Mouse (Mus musculus) right cerebral cortex, postnatal 4 days (tissue): ENCODE results near the gene Sytl1.

Source experiments
- DNase-seq: peaks from one replicate; pipeline ENCODE4 v3.0.0-alpha.2; 2022

Gene Sytl1

DNA sequence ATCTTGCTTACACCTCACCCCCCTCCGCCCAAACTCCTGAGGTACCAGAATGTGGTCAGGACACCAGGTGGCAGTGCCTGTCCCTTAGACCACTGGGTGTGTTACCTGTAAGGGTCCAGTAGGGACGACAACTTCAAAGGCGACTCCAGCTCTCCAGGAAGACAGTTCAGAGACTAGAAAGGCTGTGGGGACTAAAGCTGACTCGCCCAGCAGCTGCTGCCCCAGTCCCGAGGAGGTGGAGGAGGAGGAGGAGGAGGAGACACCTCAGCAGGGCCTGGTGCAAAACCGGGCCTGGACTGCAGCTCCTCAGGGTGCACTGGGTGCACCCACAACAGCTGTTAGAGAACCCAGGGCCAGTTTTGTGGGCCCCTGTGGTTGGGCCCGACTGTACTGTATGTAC lies at the start of gene Sytl1:
TSS of gene Sytl1 (minus strand) at position 232 of the 400 bp plus-strand sequence.
- no peak for DNase-seq

DNA sequence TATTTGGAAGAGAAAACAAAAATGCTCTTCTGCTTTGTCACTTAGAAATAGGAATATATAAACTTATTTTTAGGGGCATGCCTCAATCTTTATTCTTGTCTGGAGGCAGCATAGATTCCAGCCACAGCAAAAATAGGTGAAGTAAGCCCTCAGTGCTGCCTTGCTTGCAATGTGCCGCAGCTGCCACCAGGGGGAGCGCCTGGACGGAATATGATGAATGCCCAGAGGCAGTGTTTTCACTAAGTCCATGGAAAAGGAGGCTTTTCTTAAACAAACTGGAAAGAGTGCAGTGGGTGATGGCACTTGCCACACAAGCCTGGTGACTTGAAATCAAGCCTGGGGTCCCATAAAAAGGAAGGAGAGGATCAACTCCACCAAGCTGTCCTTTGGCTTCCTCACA lies 47.0 kb upstream of the Sytl1 start:
- DNase-seq = peak; percentile 96

DNA sequence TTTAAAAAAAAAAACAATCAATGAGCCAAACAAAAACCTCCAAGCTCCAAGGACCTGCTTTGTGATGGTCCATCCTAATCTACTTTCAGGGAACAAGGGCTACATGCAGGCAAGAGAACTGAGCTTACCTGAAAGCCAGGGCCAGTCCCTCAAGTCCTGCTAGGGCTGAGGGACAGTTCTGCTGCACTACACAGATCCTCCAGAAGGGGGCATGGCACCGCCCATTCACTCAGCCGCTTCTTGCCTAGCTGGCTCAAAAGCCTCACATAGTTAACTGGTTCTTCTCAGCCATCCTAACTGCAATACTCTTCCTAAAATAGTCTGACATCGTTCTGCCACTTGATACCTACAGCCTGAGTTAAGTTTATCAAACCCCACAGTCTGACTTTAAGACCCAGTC lies 44.4 kb upstream of the Sytl1 start:
- DNase-seq = peak; percentile 53

DNA sequence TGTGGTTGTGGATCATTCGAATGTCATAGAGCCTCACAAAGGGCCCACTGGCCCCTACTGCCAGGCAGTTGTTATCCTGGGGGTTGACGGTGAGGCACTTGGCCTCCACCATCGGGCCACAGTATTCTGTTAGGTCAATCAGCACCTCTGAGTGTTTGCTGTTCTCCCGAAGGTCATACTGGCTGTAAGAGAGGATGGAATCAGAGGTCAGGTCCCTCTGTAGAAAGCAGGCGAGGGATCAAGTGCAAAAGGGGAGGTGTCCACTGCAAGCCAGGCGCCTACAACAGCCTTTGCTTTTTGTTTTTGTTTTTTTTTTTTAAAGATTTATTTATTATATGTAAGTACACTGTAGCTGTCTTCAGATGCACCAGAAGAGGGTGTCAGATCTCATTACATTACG lies 42.9 kb upstream of the Sytl1 start:
- DNase-seq = no peak

DNA sequence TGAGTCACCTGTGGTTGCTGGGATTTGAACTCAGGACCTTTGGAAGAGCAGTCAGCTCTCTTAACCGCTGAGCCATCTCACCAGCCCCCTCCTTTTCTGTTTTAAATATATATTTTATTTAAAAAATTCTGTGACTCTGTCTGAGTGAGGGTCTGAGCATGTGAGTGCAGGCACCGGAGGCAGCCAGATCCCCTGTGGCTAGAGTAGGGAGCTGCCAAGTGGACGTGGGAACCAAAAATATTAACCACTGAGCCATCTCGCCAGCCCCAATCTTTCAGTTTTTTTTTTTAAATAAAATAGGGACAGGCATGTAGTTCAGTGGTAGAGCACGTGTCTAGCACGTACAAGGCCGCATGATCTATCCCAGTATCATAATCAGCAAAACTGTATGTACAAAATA lies 41.9 kb upstream of the Sytl1 start:
- DNase-seq = no peak

DNA sequence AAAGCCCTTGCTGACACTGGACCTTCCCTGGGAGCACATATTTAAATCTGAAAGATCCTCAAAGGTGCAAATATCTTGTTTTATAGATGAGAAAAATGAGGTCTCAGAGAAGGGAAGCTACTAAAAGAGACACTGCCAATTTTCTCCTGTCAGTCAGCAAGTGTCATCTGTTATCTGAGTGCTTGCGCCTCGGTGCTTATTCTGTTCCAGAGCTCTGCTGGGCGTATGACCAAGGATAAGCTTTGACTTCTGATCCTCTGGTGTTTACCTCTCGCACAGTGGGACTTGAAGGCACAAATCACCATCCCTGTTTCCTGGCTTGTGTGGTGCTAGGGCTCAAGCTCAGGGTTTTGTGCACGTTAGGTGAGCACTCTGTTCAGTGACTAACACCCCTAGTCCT lies 39.8 kb upstream of the Sytl1 start:
- no peak for DNase-seq

DNA sequence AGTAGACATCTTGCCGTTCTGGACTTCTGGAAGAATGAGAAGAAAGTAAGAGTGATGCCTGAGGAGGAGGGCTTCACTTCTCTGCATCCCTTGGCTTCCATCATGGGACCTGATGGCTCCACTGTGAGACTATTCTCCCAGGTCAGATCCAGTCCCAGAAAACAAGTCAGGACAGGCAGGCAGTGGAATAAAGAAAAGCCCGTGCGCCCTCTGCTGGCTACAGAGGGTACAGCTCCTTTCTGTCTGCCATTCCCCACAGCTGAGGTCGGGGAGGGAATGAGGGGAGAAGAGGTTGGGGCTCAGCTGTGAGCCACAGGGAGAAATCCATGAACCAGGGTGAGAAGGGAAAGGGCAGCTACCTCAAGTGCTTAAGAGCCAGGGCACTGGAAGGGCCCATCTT lies 38.9 kb upstream of the Sytl1 start:
- peak; percentile 88 for DNase-seq

DNA sequence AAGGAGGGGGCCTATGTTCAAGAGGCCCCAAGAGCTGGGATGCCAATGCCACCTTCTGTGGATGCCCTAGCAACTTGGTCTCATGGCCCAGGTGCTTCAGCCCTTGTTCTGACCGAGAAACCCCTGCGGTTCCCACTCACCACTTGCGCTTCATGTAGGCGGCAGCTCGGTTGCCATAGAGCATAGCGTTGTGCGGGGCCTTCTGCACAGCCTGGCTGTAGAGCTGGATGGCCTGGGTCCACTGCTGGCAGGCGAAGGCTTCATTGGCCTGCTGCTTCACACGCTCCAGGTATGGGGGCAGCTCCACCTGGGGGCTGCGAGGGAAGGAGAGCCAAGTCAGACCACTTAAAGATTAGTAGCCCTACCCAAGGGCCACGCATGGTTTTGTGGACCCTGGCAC lies 37.5 kb upstream of the Sytl1 start:
- DNase-seq = no peak

DNA sequence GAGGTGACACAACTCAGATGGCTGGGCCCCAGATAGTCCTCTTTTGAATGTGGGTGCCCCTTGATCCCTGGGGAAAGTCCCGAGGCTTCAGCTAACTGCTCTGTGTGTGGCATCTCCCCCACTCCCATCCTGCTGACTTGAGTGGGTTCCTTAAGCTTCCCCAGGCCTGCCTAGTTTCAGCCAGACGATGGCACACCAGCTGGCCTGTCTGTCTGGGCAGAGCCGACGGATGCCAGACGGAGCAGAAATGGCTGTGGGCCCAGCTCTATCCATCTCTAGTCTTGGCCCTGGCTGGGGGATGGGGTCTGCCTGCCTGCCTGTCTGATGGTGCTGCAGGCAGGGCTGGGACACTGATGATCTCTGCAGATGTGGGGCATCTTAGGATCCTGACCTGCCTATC lies 36.8 kb upstream of the Sytl1 start:
- DNase-seq = peak; percentile 68

DNA sequence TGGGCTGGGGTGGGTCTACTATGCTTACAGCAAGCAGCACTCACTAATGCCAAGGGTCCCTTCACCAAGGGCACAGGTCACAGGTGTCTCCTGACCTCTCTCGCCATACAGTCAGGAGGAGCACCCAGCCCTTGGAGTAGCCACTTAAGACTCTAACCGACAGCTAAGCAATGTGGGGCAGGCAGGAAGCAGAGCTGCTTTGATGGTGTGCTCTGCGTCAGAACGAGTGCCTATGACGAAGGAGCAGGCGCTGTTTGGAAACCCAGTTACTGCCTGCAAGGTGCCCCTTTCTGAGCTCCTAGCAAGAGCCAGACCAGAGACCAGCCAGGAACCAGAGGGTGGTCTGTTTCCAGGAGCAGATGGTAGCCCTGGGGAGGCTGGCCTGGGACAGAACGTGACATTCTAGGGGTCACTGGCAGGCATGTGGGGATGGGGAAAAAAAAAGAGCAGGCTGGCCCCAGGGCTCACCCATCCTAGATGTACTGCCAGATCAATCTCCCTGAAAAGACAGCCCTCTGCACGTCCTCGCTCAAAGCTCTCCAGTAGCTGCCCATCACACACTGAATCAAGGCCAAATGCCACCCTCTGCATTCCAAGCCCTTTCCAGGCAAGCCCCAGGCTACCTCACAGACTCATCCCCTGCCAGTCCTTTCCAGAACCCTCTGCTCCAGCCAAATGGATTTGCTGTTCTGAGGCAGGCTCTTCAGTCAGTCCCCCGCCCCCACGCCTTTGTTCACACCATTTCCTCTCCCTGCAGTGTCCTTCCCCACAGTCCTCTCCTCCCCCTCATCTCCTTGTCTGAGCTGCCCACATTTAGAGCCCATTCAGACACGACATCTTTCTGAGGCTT lies 35.8 kb upstream of the Sytl1 start:
- peak; percentile 60 for DNase-seq

DNA sequence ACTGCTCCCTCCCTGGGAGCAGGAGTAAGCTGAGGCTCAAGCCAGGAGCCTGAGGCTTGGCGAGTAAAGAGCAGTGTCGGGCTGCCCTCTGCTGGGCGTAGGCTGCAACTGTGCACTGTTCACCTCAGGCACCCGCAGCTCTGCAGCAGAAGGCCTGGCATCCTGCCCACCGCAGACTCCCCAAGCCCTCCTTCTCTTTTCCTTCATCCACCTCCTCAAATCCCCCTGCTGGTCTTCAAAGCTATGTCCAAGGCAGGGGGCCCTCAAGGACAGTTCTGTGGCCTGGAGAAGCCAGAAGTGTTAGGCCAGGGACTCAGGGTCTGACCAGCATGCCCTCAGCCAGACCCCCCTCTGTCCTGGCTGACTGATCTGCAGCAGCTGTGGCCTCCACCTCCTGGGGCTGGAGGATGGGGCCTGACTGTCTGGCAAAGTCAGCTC lies 34.9 kb upstream of the Sytl1 start:
- DNase-seq = peak; percentile 95

DNA sequence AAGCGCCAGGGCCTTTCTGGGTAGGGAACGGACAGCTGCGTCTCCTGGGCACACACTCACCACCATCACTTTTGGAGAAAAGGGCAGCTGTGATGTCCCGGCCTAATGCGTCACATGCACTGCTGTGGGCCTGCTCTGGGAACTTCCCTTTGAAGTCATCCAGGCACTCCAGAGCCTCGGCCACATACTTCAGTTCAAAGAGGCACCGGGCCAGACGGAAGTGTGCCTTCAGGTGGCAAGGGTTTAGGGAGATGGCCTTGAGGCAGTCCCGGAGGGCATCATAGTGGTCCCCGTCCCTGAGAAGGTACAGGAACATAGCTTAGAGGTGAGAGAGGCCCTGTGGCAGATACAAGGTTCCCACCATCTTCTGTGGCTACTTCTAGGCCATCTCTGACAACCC lies 34.4 kb upstream of the Sytl1 start:
- no peak for DNase-seq

DNA sequence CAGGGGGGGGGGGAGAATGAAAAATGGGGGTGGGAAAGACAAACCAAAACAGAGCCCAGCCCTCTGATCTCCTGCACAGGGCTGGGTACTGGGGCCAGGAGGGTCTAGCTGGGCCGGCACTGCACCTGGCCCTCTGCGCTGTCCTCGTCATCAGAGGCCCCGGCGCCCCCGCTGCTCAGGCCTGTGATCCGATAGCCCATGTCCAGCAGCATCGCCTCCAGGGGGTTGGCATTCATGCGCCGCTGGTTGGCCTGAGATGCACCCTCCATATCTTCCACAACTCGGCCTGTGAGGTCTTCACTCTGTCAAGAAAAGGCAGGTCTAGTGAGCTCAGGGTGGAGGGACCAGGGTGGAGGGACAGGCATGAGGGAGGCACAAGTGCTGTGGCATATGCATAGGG lies 31.2 kb upstream of the Sytl1 start:
- no peak for DNase-seq

DNA sequence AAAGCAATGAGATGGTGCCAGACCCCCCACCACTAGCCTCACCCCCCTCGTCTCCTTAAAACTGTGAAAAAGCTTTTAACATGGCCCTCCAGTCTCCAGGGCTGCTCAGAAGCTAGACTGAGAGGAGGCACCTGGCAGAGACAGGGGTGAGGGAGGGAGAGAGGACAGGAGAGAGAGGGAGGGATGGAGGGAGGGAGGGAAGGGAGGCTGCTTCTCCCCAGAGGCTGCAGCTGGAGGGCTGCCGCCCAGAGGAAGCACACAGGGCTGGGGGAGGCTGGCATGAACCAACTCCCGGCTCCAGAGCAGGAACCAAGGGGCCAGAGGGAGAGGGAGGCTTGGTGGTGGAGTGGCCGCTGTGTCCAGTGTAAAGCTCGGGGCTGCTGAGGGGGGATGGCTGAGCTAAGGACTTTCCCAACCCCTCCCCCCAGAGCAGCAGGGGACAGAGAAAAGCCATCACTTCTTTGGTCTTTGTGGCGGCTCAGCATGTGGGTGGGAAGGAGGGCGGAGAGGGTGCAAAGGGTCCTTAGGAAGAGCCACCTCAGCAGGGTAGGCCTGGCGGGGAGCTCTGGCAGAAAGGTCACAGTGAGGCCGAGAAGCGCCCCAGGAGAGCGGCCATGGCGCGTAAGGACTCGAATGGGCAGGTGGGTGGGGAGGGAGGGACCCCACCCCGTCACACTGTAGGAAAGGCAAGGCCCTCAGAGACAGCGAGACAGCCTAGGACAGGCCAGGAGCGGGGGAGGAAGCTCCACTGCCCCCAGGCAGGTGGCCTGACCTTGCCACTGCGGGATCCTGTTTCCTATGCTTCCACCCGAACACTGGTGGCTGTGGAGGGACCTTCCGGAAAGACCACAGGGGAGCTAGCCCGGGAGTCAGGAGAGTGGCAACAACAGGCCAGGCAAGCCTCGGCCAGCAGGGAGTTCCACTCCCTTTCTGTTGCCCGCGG lies 30.3 kb upstream of the Sytl1 start:
- no peak for DNase-seq

DNA sequence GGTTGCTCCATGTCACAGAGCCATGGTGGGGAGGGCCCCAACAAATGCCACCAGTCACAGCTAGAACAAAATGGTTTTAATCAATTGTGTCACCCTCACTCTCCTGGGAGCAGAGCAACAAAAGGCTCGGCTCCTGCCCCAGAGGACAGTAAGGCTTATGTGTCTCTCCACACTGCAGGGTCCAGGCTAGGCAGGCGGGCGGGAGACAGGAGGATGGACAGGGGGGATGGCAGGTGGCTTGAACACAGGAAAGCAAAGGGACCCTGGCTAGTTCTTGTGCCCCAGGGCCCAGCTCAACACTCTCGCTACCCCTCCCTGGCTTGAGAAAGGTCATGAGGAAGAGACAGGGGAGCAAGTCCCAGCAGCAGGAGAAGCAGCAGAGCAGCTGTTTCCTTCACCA lies 29.5 kb upstream of the Sytl1 start:
- no peak for DNase-seq

DNA sequence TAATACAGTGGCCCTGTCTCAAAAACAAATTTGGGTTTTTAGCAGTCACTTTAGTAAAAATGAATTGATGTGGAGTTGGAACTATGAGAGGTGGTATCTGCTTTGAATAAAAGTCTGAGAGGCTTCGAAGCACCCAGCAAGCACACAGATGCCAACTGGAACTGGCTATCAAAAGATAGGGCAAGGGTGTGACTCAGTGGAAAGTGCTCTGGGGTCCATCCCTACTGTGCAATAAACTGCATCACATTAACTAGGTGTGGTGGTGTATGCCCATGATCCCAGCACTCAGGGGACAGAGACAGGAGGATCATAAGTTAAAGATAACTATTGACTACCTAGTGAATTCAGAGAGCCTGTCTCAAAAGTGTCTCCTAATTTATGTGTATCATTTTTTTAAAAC lies 28.3 kb upstream of the Sytl1 start:
- no peak for DNase-seq

DNA sequence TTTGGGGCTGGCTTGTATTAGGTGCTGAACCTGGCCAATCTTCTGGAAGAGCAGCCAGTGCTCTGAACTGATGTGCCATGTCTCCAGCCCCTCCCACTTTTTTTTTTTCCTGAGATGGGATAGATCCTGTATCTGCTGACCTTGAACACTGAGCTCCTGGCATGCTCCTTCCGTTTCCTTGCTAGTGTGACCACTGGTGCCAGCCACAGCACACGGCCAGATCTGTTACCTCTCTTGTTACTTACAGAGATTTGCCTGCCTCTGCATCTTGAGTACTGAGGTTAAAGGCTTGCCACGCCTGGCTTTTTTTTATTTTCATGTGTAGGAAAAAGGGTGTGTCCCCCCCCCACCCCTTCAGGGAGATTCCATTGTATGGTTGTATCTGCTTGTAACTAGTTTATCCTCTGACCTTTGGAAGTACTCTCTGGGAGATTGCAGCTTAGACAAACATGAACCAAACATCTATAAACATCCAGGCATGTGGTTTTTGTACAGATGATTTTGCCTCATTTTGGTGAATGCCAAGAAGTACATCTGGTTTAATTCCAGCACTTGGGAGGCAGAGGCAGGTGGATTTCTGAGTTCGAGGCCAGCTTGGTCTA lies 23.7 kb upstream of the Sytl1 start:
- DNase-seq = no peak

DNA sequence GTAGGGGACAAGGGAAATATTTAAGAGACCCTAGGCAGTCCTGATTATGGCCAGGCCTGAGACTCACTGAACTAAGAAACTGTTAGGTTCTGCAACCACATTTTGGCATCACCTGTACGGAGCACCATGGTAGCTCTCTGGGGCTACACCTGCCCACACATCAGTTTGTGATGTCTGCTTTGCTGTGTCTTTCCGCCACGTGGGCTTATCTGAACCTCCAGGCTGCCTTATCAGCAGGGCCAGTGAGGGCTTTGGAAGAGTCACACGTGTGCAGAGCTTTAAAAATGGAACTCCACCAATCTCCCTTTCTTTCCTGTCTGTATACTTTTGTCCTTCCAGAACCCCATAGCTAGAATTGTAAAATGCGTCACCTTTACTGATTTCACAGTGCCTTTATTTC lies 23.0 kb upstream of the Sytl1 start:
- DNase-seq = no peak

DNA sequence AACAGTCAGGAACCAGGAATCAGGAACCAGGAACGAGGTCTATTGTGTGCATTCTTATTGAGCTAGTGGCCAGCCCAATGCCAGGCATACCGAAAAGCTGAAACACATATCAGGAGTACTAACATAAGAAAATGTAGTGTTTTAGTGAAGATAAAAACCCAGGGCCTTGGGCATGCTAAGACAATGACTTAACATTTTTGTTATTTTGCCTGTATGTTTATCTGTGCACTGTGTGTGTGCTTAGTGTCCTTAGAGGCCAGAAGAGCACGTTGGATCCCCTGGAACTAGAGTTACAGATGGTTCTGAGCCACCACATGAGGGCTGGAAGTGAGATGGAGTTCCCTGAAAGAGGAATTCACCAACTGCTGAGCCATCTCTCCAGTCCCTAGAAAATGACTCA lies 22.4 kb upstream of the Sytl1 start:
- no peak for DNase-seq

DNA sequence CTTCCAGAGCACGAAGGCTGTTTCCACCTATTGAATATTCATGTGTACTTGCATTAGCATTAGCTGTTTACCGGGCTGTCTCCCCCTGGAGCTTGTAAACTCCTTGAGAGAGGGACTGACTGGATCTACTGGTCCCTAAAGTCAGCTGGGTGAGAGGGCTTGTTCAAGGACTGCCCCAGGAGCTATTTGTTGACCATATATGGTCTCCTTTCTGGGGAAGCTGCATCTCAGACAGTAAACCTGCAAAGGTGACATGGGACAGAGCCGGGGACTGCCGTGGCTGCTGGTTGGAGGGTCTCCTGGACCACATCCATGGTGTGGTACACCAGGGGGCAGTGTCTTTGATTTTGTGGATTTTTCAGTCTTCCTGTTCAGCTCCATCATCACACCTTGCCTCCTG lies 19.7 kb upstream of the Sytl1 start:
- DNase-seq = no peak

DNA sequence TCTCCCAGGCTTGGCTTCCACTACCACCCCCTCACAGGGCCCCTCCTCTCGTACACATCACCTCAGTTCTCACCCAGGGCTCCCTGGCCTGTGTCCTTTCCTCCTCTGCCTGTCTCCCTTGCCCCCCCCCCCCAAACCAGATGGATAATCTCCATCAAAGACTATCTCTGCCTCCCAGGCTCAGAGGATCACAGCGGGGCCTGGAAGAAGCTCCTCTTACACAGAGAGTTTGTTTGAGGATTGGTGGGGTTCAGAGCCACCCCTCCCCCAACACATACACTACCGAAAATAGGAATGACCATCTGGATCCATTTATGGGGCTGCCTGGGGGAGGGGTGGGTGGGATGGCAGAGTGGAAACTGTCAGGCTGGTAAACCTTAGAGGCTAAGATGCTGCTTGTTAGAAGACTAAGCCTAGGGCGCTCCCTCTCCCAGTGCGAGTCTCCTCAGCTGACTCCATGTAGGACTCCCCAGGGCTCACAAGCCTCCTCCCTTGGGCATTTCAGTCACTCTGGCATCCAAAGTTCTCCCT lies 19.1 kb upstream of the Sytl1 start:
- no peak for DNase-seq

DNA sequence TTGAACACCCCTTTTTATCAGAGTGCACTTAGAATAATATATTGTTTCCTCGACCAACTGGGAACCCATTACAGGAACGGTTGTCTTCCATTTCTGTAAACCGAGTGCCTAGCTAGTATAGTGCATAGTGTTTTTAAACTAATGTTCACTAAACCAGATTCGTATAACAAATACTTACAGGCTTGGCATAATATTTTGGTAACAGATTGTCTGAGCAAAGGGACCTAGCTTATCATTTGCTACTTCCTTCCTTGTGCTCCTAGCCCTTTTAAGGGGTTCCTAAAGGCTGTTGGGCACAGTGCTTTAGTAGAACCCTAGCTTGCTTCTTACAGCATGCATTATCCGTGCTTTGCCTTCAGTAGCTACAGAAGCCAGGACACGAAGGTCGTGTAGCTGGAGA lies 18.6 kb upstream of the Sytl1 start:
- no peak for DNase-seq

DNA sequence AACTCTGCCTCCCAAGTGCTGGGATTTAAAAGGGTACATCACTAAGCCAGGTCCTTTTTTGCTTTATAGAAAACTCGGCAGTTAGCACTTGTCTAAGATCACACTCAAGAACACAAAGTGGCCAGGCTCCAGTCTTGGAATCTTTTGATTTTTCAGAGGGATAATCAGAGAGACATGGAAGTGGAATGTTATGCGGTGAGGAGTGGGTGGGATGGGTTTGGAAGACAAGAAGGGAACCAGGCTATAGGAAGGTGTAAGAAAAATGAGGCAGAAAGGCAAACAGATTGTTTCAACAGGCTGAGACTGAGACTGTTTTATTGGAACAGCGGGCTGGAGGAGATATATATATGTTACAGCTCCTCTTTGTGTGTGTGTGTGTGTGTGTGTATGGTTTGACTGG lies 15.6 kb upstream of the Sytl1 start:
- no peak for DNase-seq
